Mouse (Mus musculus) MEL (cell line): ENCODE results near the gene Entpd5. TPM values are rescaled to one million over a fixed set of nuclear protein-coding genes. Genes with fewer than 3 reads are reported as not detected.

ENCODE experiments used
- DNase-seq: peaks from one replicate; pipeline ENCODE4 v3.0.0; 2011; ENCODE audit warnings: low read depth, low spot score
- H3K27ac ChIP-seq: 2 replicates; pipeline ENCODE4 v1.5.1; 2012; ENCODE audit warnings: low read depth, mild to moderate bottlenecking, control low read depth, low read length, moderate library complexity; ENCODE audit not compliant: control insufficient read depth
- H3K27me3 ChIP-seq, 2 experiments: fragments of 150-350 bp in 1 of 2; sonication (generic) in 1 of 2; 2 replicates each; pipeline ENCODE4 v1.6.1; 2012; ENCODE audit warnings: low read length in 2 of 2, mild to moderate bottlenecking in 2 of 2, improper control_type of control experiment in 1 of 2, moderate library complexity in 1 of 2; ENCODE audit not compliant: insufficient read depth in 2 of 2, control insufficient read depth in 1 of 2
- H3K36me3 ChIP-seq, 2 experiments: 2 replicates each; pipeline ENCODE4 v1.6.1; 2012 to 2014; ENCODE audit warnings: low read length in 2 of 2, improper control_type of control experiment in 1 of 2, inconsistent platforms in 1 of 2, mild to moderate bottlenecking in 1 of 2; ENCODE audit not compliant: insufficient read depth in 2 of 2, control insufficient read depth in 1 of 2
- H3K4me1 ChIP-seq, 2 experiments: fragments of 150-350 bp in 1 of 2; sonication (generic) in 1 of 2; 2 replicates each; pipeline ENCODE4 v1.6.1; 2012; ENCODE audit warnings: low read length in 2 of 2, improper control_type of control experiment in 1 of 2, mild to moderate bottlenecking in 1 of 2; ENCODE audit not compliant: insufficient read depth in 2 of 2, control insufficient read depth in 1 of 2
- H3K4me3 ChIP-seq, 2 experiments: fragments of 150-350 bp in 1 of 2; sonication (generic) in 1 of 2; 2 replicates each; pipeline ENCODE4 v1.5.1; 2012; ENCODE audit warnings: low read depth in 2 of 2, low read length in 2 of 2, mild to moderate bottlenecking in 2 of 2, moderate library complexity in 2 of 2, control low read depth in 1 of 2, improper control_type of control experiment in 1 of 2; ENCODE audit not compliant: control insufficient read depth in 1 of 2, insufficient read depth in 1 of 2
- H3K79me2 ChIP-seq: 2 replicates; pipeline ENCODE4 v1.6.1; 2012; ENCODE audit warnings: mild to moderate bottlenecking, low read length, moderate library complexity; ENCODE audit not compliant: control insufficient read depth, poor library complexity, insufficient read depth
- H3K9ac ChIP-seq: 2 replicates; pipeline ENCODE4 v1.6.1; 2012; ENCODE audit warnings: low read depth, mild to moderate bottlenecking, control low read depth, low read length, moderate library complexity; ENCODE audit not compliant: control insufficient read depth, poor library complexity, severe bottlenecking
- H3K9me3 ChIP-seq: fragments of 150-350 bp; sonication (generic); replicated peaks from 2 replicates; pipeline ENCODE4 v1.6.1; 2012; ENCODE audit warnings: mild to moderate bottlenecking, low read length, improper control_type of control experiment, moderate library complexity; ENCODE audit not compliant: insufficient read depth
- BHLHE40 ChIP-seq: IDR thresholded peaks from 2 replicates; pipeline ENCODE4 v1.6.1; 2012; ENCODE audit warnings: low read depth, mild to moderate bottlenecking, inconsistent platforms, low read length, improper control_type of control experiment, borderline replicate concordance
- CHD1 ChIP-seq: IDR thresholded peaks from 2 replicates; pipeline ENCODE4 v1.6.1; 2012; ENCODE audit warnings: low read depth, mild to moderate bottlenecking, inconsistent platforms, low read length, improper control_type of control experiment
- CHD2 ChIP-seq: IDR thresholded peaks from 2 replicates; pipeline ENCODE4 v1.6.1; 2011; ENCODE audit warnings: low read length, improper control_type of control experiment
- ELF1 ChIP-seq: IDR thresholded peaks from 2 replicates; pipeline ENCODE4 v1.6.1; 2014; ENCODE audit warnings: low read depth, mild to moderate bottlenecking, inconsistent platforms, low read length, improper control_type of control experiment, moderate library complexity
- ETS1 ChIP-seq: IDR thresholded peaks from 2 replicates; pipeline ENCODE4 v1.6.1; 2012; ENCODE audit warnings: low read depth, mild to moderate bottlenecking, inconsistent platforms, low read length, improper control_type of control experiment, moderate library complexity
- HCFC1 ChIP-seq: IDR thresholded peaks from 2 replicates; pipeline ENCODE4 v1.6.1; 2012; ENCODE audit warnings: low read depth, mild to moderate bottlenecking, inconsistent platforms, low read length, improper control_type of control experiment, moderate library complexity
- KAT2A ChIP-seq: conservative IDR thresholded peaks from 2 replicates; pipeline ENCODE4 v1.6.1; 2012; ENCODE audit warnings: low read depth, low read length, improper control_type of control experiment, inconsistent platforms
- MAX ChIP-seq: IDR thresholded peaks from 2 replicates; pipeline ENCODE4 v1.6.1; 2011; ENCODE audit warnings: low read length, improper control_type of control experiment
- MAZ ChIP-seq: IDR thresholded peaks from 2 replicates; pipeline ENCODE4 v1.6.1; 2012; ENCODE audit warnings: low read depth, mild to moderate bottlenecking, inconsistent platforms, low read length, improper control_type of control experiment
- MXI1 ChIP-seq: IDR thresholded peaks from 2 replicates; pipeline ENCODE4 v1.6.1; 2011; ENCODE audit warnings: mild to moderate bottlenecking, low read depth, low read length, improper control_type of control experiment
- MYB ChIP-seq: IDR thresholded peaks from 2 replicates; pipeline ENCODE4 v1.6.1; 2011; ENCODE audit warnings: mild to moderate bottlenecking, low read depth, low read length, improper control_type of control experiment
- MYC ChIP-seq: IDR thresholded peaks from 2 replicates; pipeline ENCODE4 v1.6.1; 2011; ENCODE audit warnings: low read depth, mild to moderate bottlenecking, low read length, improper control_type of control experiment, moderate library complexity
- NELFE ChIP-seq: IDR thresholded peaks from 2 replicates; pipeline ENCODE4 v1.6.1; 2011; ENCODE audit warnings: low read depth, low read length, improper control_type of control experiment
- NRF1 ChIP-seq: IDR thresholded peaks from 2 replicates; pipeline ENCODE4 v1.6.1; 2014; ENCODE audit warnings: low read depth, mild to moderate bottlenecking, inconsistent platforms, low read length, improper control_type of control experiment, moderate library complexity; ENCODE audit not compliant: poor library complexity, insufficient read depth, severe bottlenecking
- POLR2A ChIP-seq, 2 experiments: IDR thresholded peaks; 2 replicates each; pipeline ENCODE4 v1.6.1; 2011 to 2012; ENCODE audit warnings: low read length in 2 of 2, mild to moderate bottlenecking in 2 of 2, control low read depth in 1 of 2, improper control_type of control experiment in 1 of 2, low read depth in 1 of 2, moderate library complexity in 1 of 2; ENCODE audit not compliant: control insufficient read depth in 1 of 2, insufficient read depth in 1 of 2, poor library complexity in 1 of 2
- POLR2AphosphoS5 ChIP-seq: IDR thresholded peaks from 2 replicates; pipeline ENCODE4 v1.6.1; 2012; ENCODE audit warnings: low read depth, borderline replicate concordance, mild to moderate bottlenecking, inconsistent platforms, low read length, moderate library complexity, mixed read lengths
- RAD21 ChIP-seq: IDR thresholded peaks from 2 replicates; pipeline ENCODE4 v1.6.1; 2011; ENCODE audit warnings: mild to moderate bottlenecking, low read depth, low read length, improper control_type of control experiment
- RCOR1 ChIP-seq: IDR thresholded peaks from 2 replicates; pipeline ENCODE4 v1.6.1; 2012; ENCODE audit warnings: low read depth, mild to moderate bottlenecking, inconsistent platforms, low read length, improper control_type of control experiment
- SIN3A ChIP-seq: IDR thresholded peaks from 2 replicates; pipeline ENCODE4 v1.6.1; 2012; ENCODE audit warnings: low read length, improper control_type of control experiment, inconsistent platforms
- TBP ChIP-seq: IDR thresholded peaks from 2 replicates; pipeline ENCODE4 v1.8.0; 2011; ENCODE audit warnings: low read depth, low read length, improper control_type of control experiment
- TCF12 ChIP-seq: IDR thresholded peaks from 2 replicates; pipeline ENCODE4 v1.6.1; 2014; ENCODE audit warnings: low read depth, mild to moderate bottlenecking, inconsistent platforms, low read length, improper control_type of control experiment, moderate library complexity
- UBTF ChIP-seq: IDR thresholded peaks from 2 replicates; pipeline ENCODE4 v1.6.1; 2012; ENCODE audit warnings: low read depth, mild to moderate bottlenecking, inconsistent platforms, low read length, improper control_type of control experiment, moderate library complexity, borderline replicate concordance; ENCODE audit not compliant: insufficient read depth
- USF1 ChIP-seq: IDR thresholded peaks from 2 replicates; pipeline ENCODE4 v1.6.1; 2014; ENCODE audit warnings: low read depth, mild to moderate bottlenecking, inconsistent platforms, low read length, improper control_type of control experiment, moderate library complexity
- USF2 ChIP-seq, 2 experiments: IDR thresholded peaks; 2 replicates each; pipeline ENCODE4 v1.6.1; 2011 to 2012; ENCODE audit warnings: improper control_type of control experiment in 2 of 2, low read length in 2 of 2, borderline replicate concordance in 1 of 2, inconsistent platforms in 1 of 2, low read depth in 1 of 2, mild to moderate bottlenecking in 1 of 2; ENCODE audit not compliant: insufficient read depth in 1 of 2
- ZMIZ1 ChIP-seq: IDR thresholded peaks from 2 replicates; pipeline ENCODE4 v1.6.1; 2012; ENCODE audit warnings: low read depth, mild to moderate bottlenecking, inconsistent platforms, low read length, improper control_type of control experiment, moderate library complexity
- polyA plus RNA-seq, 2 experiments: library from polyadenylated mRNA; stranded (reverse) in 1 of 2; unstranded in 1 of 2; fragments of >175 nt in 1 of 2; fragments of >200 nt in 1 of 2; gene quantifications; 2 replicates each; pipeline versions ENCODE4 v1.2.1 to v1.2.4; 2012; ENCODE audit warnings: low replicate concordance in 2 of 2, low read depth in 1 of 2; ENCODE audit not compliant: insufficient read length in 2 of 2, insufficient read depth in 1 of 2, missing spikeins in 1 of 2
- total RNA-seq: library from RNA; depleted of rRNA; stranded (reverse); fragments of 300-350 nt; gene quantifications from 2 replicates; pipeline ENCODE4 v1.2.3, GENCODE M21; 2012; rRNA removed

Gene Entpd5
- total RNA-seq (5.7 and 8.7 TPM in 2 replicates), polyA plus RNA-seq (10 to 100 TPM in 1 of 2 experiments, not detected in 1; 12.8 TPM)

DNA sequence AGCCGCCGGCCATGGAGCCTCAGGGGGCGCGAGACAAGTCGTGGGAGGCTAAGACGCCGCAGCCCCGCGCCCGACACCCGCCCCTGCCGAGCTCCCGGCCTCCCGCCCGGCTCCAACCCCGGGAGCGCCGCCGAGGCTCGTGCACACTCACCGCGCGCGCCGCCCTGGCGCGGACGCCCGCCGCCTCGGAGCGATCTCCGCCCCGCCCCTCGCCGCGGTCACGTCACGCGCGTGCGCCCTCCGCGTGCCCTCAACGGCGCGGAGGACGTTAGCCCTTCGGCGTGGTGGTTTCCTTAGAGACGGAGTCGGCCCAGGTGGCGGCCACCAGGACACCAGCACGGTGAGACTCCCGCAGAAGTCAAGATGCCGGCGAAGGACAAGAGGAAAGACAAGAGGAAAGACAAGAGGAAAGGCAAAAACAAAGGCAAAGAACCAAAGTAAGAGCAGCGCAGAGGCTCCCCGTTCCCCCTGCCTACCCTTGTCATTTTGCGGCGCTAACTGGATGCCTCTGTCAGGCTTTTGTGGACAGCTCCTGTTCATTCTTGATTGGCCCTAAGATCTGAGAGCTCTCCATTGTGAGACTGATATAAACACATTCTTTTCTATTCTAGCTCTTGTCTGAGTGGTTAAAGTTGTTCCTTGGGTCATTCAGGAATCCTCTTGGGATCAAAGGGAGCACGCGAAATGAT, at the start of gene Entpd5, which contains the start of gene Bbof1:
Gene Entpd5 (minus strand): TSS at position 211 of the 689 bp plus-strand sequence.
Gene Bbof1 (plus strand): TSS at position 253 of the 689 bp plus-strand sequence.
- Histone ChIP-seq H3K27ac (peak within 1 kb of the TSS; percentile 68), H3K4me1 (peaks cover 4 to 8% of the 10 kb centered on the region in 2 experiments; a peak in 3 of 4 replicates), H3K36me3 (peaks cover 0 to 8% of the 10 kb centered on the region in 2 experiments; a peak in 2 of 4 replicates), H3K79me2 (no peaks in the 10 kb centered on the region; the same call in 1 of the 2 replicates), H3K9me3 (no peaks in the 10 kb centered on the region), H3K9ac (peak within 1 kb of the TSS; percentile 76), H3K4me3 (peak within 1 kb of the TSS; percentile 67 to 94), H3K27me3 (no peaks in the 10 kb centered on the region)
- TF ChIP-seq NRF1, result peak; percentile 76
- peak; percentile 67; the same call in 1 of the 2 replicates for TF ChIP-seq ZMIZ1
- no peak for TF ChIP-seq ELF1
- TF ChIP-seq POLR2A (IDR thresholded peaks at IDR 0.05; ENCODE audit: control insufficient read depth in 1 of 2, insufficient read depth in 1 of 2, low read depth in 1 of 2, low read length in 2 of 2, poor library complexity in 1 of 2), result peak; percentile 73 to 77; a peak in 3 of 4 replicates
- TF ChIP-seq KAT2A, result no peak
- TF ChIP-seq TCF12, result 0 out of 2 replicates have a peak, but pooled peaks have one; percentile 16
- no peak for TF ChIP-seq CHD1
- TF ChIP-seq SIN3A, result peak; percentile 95
- TF ChIP-seq MYC, result 0 out of 2 replicates have a peak, but pooled peaks have one; percentile 38
- peak; percentile 80 for TF ChIP-seq NELFE
- TF ChIP-seq USF1, result peak; percentile 27; the same call in 1 of the 2 replicates
- peak; percentile 95 for TF ChIP-seq MXI1
- peak; percentile 67; the same call in 1 of the 2 replicates for TF ChIP-seq MAZ
- TF ChIP-seq MYB, result peak; percentile 28; the same call in 1 of the 2 replicates
- peak; percentile 26; the same call in 1 of the 2 replicates for TF ChIP-seq HCFC1
- TF ChIP-seq RCOR1, result no peak
- peak; percentile 60; the same call in 1 of the 2 replicates for TF ChIP-seq MAX
- DNase-seq, result peak; percentile 89

DNA sequence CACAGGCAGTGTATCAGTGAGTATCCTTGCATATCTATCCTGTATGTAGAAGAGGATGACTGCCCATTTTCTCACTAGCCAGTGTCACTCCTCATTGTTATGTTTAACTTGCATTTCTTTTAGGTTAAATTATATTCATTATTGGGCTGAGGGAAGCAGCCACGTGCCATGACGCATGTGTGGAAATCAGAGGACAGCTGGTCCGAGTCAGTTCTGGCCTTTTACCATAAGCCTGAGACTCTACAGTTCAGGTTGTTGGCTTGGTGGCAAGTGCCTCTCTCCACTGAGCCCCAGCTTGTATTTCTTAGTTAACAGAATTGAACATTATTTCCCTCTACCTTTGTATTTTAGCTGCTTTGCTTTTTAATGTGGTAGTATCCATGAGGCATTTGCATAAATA, 48.1 kb upstream of the Entpd5 start:
- peaks cover 14 to 23% of the 10 kb centered on the region in 2 experiments for H3K36me3 ChIP-seq
- H3K27me3 ChIP-seq, result no peaks in the 10 kb centered on the region
- H3K4me3 ChIP-seq, result no peak overlapping the region
- no peak overlapping the region for H3K27ac ChIP-seq
- no peak for DNase-seq
- H3K79me2 ChIP-seq, result peaks cover 9% of the 10 kb centered on the region
- peaks cover 0 to 12% of the 10 kb centered on the region in 2 experiments; a peak in 2 of 4 replicates for H3K4me1 ChIP-seq
- TF ChIP-seq USF2 (IDR thresholded peaks at IDR 0.05; ENCODE audit: borderline replicate concordance in 1 of 2, insufficient read depth in 1 of 2, low read depth in 1 of 2, low read length in 2 of 2) (no peak), BHLHE40 (no peak), CHD2 (no peak), MAX (no peak), UBTF (no peak), USF1 (no peak), MYC (no peak), TBP (no peak), ETS1 (no peak), POLR2AphosphoS5 (no peak), NRF1 (no peak), RCOR1 (no peak), RAD21 (no peak), CHD1 (no peak)
- no peak overlapping the region for H3K9ac ChIP-seq
- no peaks in the 10 kb centered on the region for H3K9me3 ChIP-seq
